Mouse (Mus musculus) G1E (cell line): ENCODE results near the gene Cd69.

Source experiments
- CTCF ChIP-seq: IDR thresholded peaks from 2 replicates; pipeline ENCODE4 v1.5.1; 2012; ENCODE audit warnings: low read depth, low read length, inconsistent platforms, mixed read lengths
- GATA1 ChIP-seq: IDR thresholded peaks from 2 replicates; pipeline ENCODE4 v1.6.1; 2012; ENCODE audit warnings: borderline replicate concordance, low read length, inconsistent platforms, mixed read lengths

- no peak for TF ChIP-seq GATA1
- TF ChIP-seq CTCF: no peak
Measured at GRCm38 (mm10) chr6:129275220-129275619, at the start of gene Cd69.
